Mouse (Mus musculus) neural tube, embryonic 11.5 days (tissue): Measurements from ENCODE around the gene Fancg. TPM values are rescaled to one million over a fixed set of nuclear protein-coding genes. Genes with fewer than 3 reads are reported as not detected.

ENCODE experiments used
- ATAC-seq: fragments of 200-750 bp; cut with Nextera tagmentation; 2 replicates; pipeline ENCODE4 v1.8.0; 2017; ENCODE audit warnings: moderate number of reproducible peaks, mild to moderate bottlenecking, moderate TSS enrichment, moderate library complexity; ENCODE audit not compliant: insufficient read depth, low FRiP score, low TSS enrichment
- DNase-seq: peaks from one replicate; pipeline ENCODE4 v3.0.0-alpha.2; 2015; ENCODE audit warnings: low spot score
- H3K27ac ChIP-seq: fragments of 300-500 bp; sonication (generic); 2 replicates; pipeline ENCODE4 v1.5.1; 2014; ENCODE audit warnings: low read depth, mild to moderate bottlenecking, low read length
- H3K27me3 ChIP-seq: fragments of 300-500 bp; sonication (generic); 2 replicates; pipeline ENCODE4 v1.6.1; 2014; ENCODE audit warnings: mild to moderate bottlenecking, low read length, mixed read lengths; ENCODE audit not compliant: control insufficient read depth, insufficient read depth
- H3K36me3 ChIP-seq: fragments of 300-500 bp; sonication (generic); 2 replicates; pipeline ENCODE4 v1.6.1; 2014; ENCODE audit warnings: mild to moderate bottlenecking, low read length, moderate library complexity, mixed read lengths; ENCODE audit not compliant: control insufficient read depth, insufficient read depth
- H3K4me1 ChIP-seq: fragments of 300-500 bp; sonication (generic); 2 replicates; pipeline ENCODE4 v1.6.1; 2014; ENCODE audit warnings: low read length, mixed read lengths; ENCODE audit not compliant: control insufficient read depth, insufficient read depth
- H3K4me2 ChIP-seq: fragments of 300-500 bp; sonication (generic); 2 replicates; pipeline ENCODE4 v1.6.1; 2014; ENCODE audit warnings: low read depth, mild to moderate bottlenecking, moderate library complexity
- H3K4me3 ChIP-seq: fragments of 300-500 bp; sonication (generic); 2 replicates; pipeline ENCODE4 v1.5.1; 2014; ENCODE audit warnings: low read depth, low read length
- H3K9ac ChIP-seq: fragments of 300-500 bp; sonication (generic); 2 replicates; pipeline ENCODE4 v1.6.1; 2014; ENCODE audit warnings: mild to moderate bottlenecking, low read length
- H3K9me3 ChIP-seq: fragments of 300-500 bp; sonication (generic); 2 replicates; pipeline ENCODE4 v1.6.1; 2016; ENCODE audit warnings: low read length; ENCODE audit not compliant: control insufficient read depth
- WGBS: fragments of 180-500 bp; shearing (Covaris S2); extraction: QIAGEN DNeasy Blood & Tissue Kit; methylation state at CpG from one replicate; pipeline ENCODE4 v1.1.7; 2014; 5-methylcytosine and 5-hydroxymethylcytosine counted together
- polyA plus RNA-seq: library from polyadenylated mRNA; unstranded; fragments of >200 nt; fragmentation: Nextera tagmentation; extraction: Ambion mirVana; gene quantifications from 2 replicates; pipeline ENCODE4 v1.2.1, GENCODE M21; 2014

The Fancg gene
- polyA plus RNA-seq, 1 experiment from 2014 or later, result 19.3 TPM

GRCm38 (mm10) chr4:42963480-42963879, 46.8 kb downstream of the Fancg start:
- ATAC-seq, result no peak
- no peak for DNase-seq
- WGBS, result 90% methylated on average over 2 of the region's 2 CpGs
- H3K4me3 ChIP-seq, result no peak overlapping the region
- no peak overlapping the region for H3K27ac ChIP-seq
- no peaks in the 10 kb centered on the region for H3K36me3 ChIP-seq
- H3K9ac ChIP-seq, result no peak overlapping the region
- H3K4me2 ChIP-seq, result no peak overlapping the region
- no peaks in the 10 kb centered on the region for H3K9me3 ChIP-seq
- H3K4me1 ChIP-seq, result no peaks in the 10 kb centered on the region
- no peaks in the 10 kb centered on the region for H3K27me3 ChIP-seq

GRCm38 (mm10) chr4:42961592-42961991, 48.7 kb downstream of the Fancg start:
- Histone ChIP-seq H3K36me3 (peaks cover 7% of the 10 kb centered on the region), H3K4me1 (no peaks in the 10 kb centered on the region), H3K4me3 (no peak overlapping the region), H3K9ac (no peak overlapping the region), H3K27ac (no peak overlapping the region), H3K9me3 (no peaks in the 10 kb centered on the region), H3K4me2 (no peak overlapping the region), H3K27me3 (no peaks in the 10 kb centered on the region)
- ATAC-seq (no peak), DNase-seq (peak; percentile 68)
- 33% methylated on average over 4 of the region's 4 CpGs for WGBS

DNA sequence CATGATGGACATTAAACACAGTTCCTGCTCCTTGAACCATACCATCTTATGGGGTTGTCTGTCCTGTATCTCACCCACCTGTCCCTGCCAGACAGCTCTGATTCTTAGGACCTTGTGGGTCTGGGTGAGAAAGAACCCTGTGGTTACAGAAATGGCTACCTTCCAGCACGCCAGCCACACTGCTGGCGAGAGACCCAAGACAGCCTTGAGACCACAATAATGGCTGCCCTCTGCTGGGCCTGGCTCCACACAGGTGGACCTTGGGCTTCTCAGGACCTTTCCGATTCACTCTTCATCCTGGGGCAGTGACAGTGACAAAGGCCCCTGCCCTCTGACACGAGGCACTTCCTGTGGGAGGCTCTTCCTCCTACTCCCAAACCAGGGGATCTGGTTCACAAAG, 50.9 kb downstream of the Fancg start:
- no peaks in the 10 kb centered on the region for H3K4me1 ChIP-seq
- no peak overlapping the region for H3K4me3 ChIP-seq
- no peaks in the 10 kb centered on the region for H3K9me3 ChIP-seq
- H3K9ac ChIP-seq, result no peak overlapping the region
- DNase-seq (no peak), ATAC-seq (no peak)
- 68% methylated on average over 4 of the region's 4 CpGs for WGBS
- H3K4me2 ChIP-seq, result no peak overlapping the region
- peaks cover 10% of the 10 kb centered on the region for H3K36me3 ChIP-seq
- no peaks in the 10 kb centered on the region for H3K27me3 ChIP-seq
- no peak overlapping the region for H3K27ac ChIP-seq

DNA sequence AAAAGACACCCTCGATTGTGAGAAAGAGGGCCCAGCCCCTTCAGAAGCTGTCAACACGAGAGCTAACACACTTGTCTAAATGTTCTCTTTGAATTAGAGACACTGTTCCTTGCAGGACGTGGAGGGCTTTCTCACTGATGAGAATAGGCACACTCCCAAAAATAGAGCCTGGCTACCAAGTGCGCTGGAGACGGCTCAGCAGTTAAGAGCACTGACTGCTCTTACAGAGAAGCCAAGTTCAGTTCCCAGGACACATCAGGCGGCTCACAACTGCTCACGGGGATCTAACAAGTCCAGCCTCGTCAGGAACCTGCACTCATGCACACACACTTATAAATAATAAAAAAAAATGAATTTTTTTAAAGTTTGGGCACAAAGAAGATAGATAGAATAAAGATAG, 51.4 kb downstream of the Fancg start:
- DNase-seq (no peak), ATAC-seq (no peak)
- Histone ChIP-seq H3K36me3 (peaks cover 10% of the 10 kb centered on the region), H3K27me3 (no peaks in the 10 kb centered on the region), H3K4me1 (0 out of 2 replicates have a peak, but pooled peaks cover 3% of the 10 kb centered on the region), H3K4me2 (no peak overlapping the region), H3K9me3 (no peaks in the 10 kb centered on the region), H3K9ac (no peak overlapping the region), H3K4me3 (no peak overlapping the region), H3K27ac (no peak overlapping the region)
- 80% methylated on average over 8 of the region's 8 CpGs for WGBS

GRCm38 (mm10) chr4:42957979-42958378, 52.3 kb downstream of the Fancg start:
- 91% methylated on average over 8 of the region's 8 CpGs for WGBS
- H3K36me3 ChIP-seq, result peaks cover 10% of the 10 kb centered on the region
- H3K4me3 ChIP-seq, result no peak overlapping the region
- DNase-seq (no peak), ATAC-seq (no peak)
- H3K4me2 ChIP-seq, result no peak overlapping the region
- H3K9ac ChIP-seq, result no peak overlapping the region
- no peak overlapping the region for H3K27ac ChIP-seq
- H3K27me3 ChIP-seq, result no peaks in the 10 kb centered on the region
- peaks cover 10% of the 10 kb centered on the region for H3K4me1 ChIP-seq
- H3K9me3 ChIP-seq, result no peaks in the 10 kb centered on the region

- no peak overlapping the region for H3K4me3 ChIP-seq
- 85% methylated on average over 11 of the region's 11 CpGs for WGBS
- H3K36me3 ChIP-seq, result peaks cover 12% of the 10 kb centered on the region
- H3K9me3 ChIP-seq, result no peaks in the 10 kb centered on the region
- H3K27ac ChIP-seq, result no peak overlapping the region
- ATAC-seq (no peak), DNase-seq (no peak)
- H3K9ac ChIP-seq, result no peak overlapping the region
- no peak overlapping the region for H3K4me2 ChIP-seq
- no peaks in the 10 kb centered on the region for H3K27me3 ChIP-seq
- H3K4me1 ChIP-seq, result peaks cover 17% of the 10 kb centered on the region
Measured at GRCm38 (mm10) chr4:42957306-42957705, 53.0 kb downstream of the Fancg start.

- WGBS, result 90% methylated on average over 17 of the region's 17 CpGs
Measured at GRCm38 (mm10) chr4:42956581-42956980, 53.7 kb downstream of the Fancg start.

GRCm38 (mm10) chr4:42955200-42955599, 55.1 kb downstream of the Fancg start:
- no peak for DNase-seq
- no peak overlapping the region for H3K4me3 ChIP-seq
- peaks cover 22% of the 10 kb centered on the region for H3K4me1 ChIP-seq
- H3K4me2 ChIP-seq, result no peak overlapping the region
- H3K9me3 ChIP-seq, result no peaks in the 10 kb centered on the region
- H3K27ac ChIP-seq, result no peak overlapping the region
- H3K9ac ChIP-seq, result no peak overlapping the region
- no peak for ATAC-seq
- peaks cover 12% of the 10 kb centered on the region for H3K36me3 ChIP-seq
- no peaks in the 10 kb centered on the region for H3K27me3 ChIP-seq
- WGBS, result 92% methylated on average over 3 of the region's 3 CpGs

More at GRCm38 (mm10) chr4:42956581-42956980, 53.7 kb downstream of the Fancg start:
- Histone ChIP-seq H3K9ac (no peak overlapping the region), H3K4me3 (no peak overlapping the region), H3K27me3 (no peaks in the 10 kb centered on the region), H3K27ac (no peak overlapping the region), H3K4me2 (no peak overlapping the region), H3K4me1 (peaks cover 17% of the 10 kb centered on the region), H3K9me3 (no peaks in the 10 kb centered on the region), H3K36me3 (peaks cover 12% of the 10 kb centered on the region)
- DNase-seq (no peak), ATAC-seq (no peak)

DNA sequence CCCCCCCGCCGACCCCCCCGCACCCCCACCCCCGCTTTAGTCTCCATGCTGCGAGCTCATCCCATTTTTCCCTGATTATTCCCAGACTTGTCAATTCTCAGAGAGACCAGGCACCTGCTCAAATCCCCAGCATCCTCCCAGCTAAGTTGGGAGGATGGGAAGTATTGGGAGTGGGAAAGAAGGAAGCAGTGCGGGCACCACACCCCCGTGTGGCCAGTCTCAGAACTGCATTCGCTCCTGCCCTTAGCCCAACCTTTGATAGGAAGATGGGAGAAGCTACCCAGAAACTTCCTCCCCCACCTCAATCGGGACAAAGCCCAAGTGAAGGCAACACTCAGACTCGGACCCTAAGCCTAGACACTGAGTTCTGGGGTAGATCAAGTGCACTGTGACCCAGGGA, 56.0 kb downstream of the Fancg start:
- Histone ChIP-seq H3K36me3 (peaks cover 12% of the 10 kb centered on the region), H3K4me1 (peaks cover 22% of the 10 kb centered on the region), H3K9me3 (no peaks in the 10 kb centered on the region), H3K27ac (peak overlapping the region; percentile 60; the same call in 1 of the 2 replicates), H3K4me3 (no peak overlapping the region; the same call in 1 of the 2 replicates), H3K27me3 (no peaks in the 10 kb centered on the region), H3K9ac (no peak overlapping the region), H3K4me2 (peak overlapping the region; percentile 24; the same call in 1 of the 2 replicates)
- DNase-seq (peak; percentile 81), ATAC-seq (no peak)
- 8% methylated on average over 10 of the region's 10 CpGs for WGBS
